Mouse (Mus musculus) ES-CJ7 (cell line): ENCODE results near the gene Wnt11.

Experiments
- DNase-seq: peaks from one replicate; pipeline ENCODE4 v3.0.0; 2011; ENCODE audit warnings: low read depth, low spot score

The Wnt11 gene

GRCm38 (mm10) chr7:98867053-98867793 is 32.3 kb downstream of the Wnt11 start:
- peak; percentile 51 for DNase-seq

GRCm38 (mm10) chr7:98867794-98868150 is 32.9 kb downstream of the Wnt11 start:
- no peak for DNase-seq

GRCm38 (mm10) chr7:98869070-98869469 is 34.2 kb downstream of the Wnt11 start:
- peak; percentile 35 for DNase-seq

GRCm38 (mm10) chr7:98870791-98871190 is 35.9 kb downstream of the Wnt11 start:
- no peak for DNase-seq

- DNase-seq = peak; percentile 28
Observed at GRCm38 (mm10) chr7:98871882-98872281, 37.0 kb downstream of the Wnt11 start.

GRCm38 (mm10) chr7:98873316-98873715 is 38.4 kb downstream of the Wnt11 start:
- peak; percentile 52 for DNase-seq

GRCm38 (mm10) chr7:98874411-98874951 is 39.6 kb downstream of the Wnt11 start:
- DNase-seq = no peak

- no peak for DNase-seq
Observed at GRCm38 (mm10) chr7:98875390-98875990, 40.6 kb downstream of the Wnt11 start.

- peak; percentile 35 for DNase-seq
Observed at GRCm38 (mm10) chr7:98876119-98876518, 41.2 kb downstream of the Wnt11 start.

GRCm38 (mm10) chr7:98879176-98879575 is 44.3 kb downstream of the Wnt11 start:
- DNase-seq = no peak

- no peak for DNase-seq
Observed at GRCm38 (mm10) chr7:98881887-98882286, 47.0 kb downstream of the Wnt11 start.

GRCm38 (mm10) chr7:98887811-98888261 is 52.9 kb downstream of the Wnt11 start:
- peak; percentile 39 for DNase-seq

- no peak for DNase-seq
Observed at GRCm38 (mm10) chr7:98888810-98889209, 53.9 kb downstream of the Wnt11 start.

- no peak for DNase-seq
Observed at GRCm38 (mm10) chr7:98889211-98889610, 54.3 kb downstream of the Wnt11 start.

- DNase-seq = no peak
Observed at GRCm38 (mm10) chr7:98893144-98893543, 58.2 kb downstream of the Wnt11 start.

GRCm38 (mm10) chr7:98894305-98894704 is 59.4 kb downstream of the Wnt11 start:
- no peak for DNase-seq

GRCm38 (mm10) chr7:98894768-98895167 is 59.9 kb downstream of the Wnt11 start:
- DNase-seq = no peak

GRCm38 (mm10) chr7:98895501-98896095 is 60.7 kb downstream of the Wnt11 start:
- no peak for DNase-seq

GRCm38 (mm10) chr7:98897323-98897722 is 62.4 kb downstream of the Wnt11 start:
- no peak for DNase-seq

GRCm38 (mm10) chr7:98899815-98900214 is 64.9 kb downstream of the Wnt11 start:
- no peak for DNase-seq

- peak; percentile 23 for DNase-seq
Observed at GRCm38 (mm10) chr7:98901120-98901519, 66.2 kb downstream of the Wnt11 start.

GRCm38 (mm10) chr7:98903884-98904283 is 69.0 kb downstream of the Wnt11 start:
- DNase-seq = no peak
